Mouse (Mus musculus) layer of hippocampus, adult 9-10 months (tissue): Measurements from ENCODE around the gene Gm8947.
A peak's percentile ranks its signal among the peaks of the same experiment; 100 is the strongest.

ENCODE experiments used
- DNase-seq: peaks from one replicate; pipeline ENCODE4 v3.0.0; 2022; ENCODE audit warnings: low spot score

Gm8947 gene

GRCm38 (mm10) chr1:151224536-151224935, 32.4 kb downstream of the Gm8947 start:
- DNase-seq = no peak

- DNase-seq = no peak
Observed at GRCm38 (mm10) chr1:151227506-151227905, 35.3 kb downstream of the Gm8947 start.

- DNase-seq = no peak
Observed at GRCm38 (mm10) chr1:151228320-151228989, 36.3 kb downstream of the Gm8947 start.

- no peak for DNase-seq
Observed at GRCm38 (mm10) chr1:151232346-151232745, 40.2 kb downstream of the Gm8947 start.

- no peak for DNase-seq
Observed at GRCm38 (mm10) chr1:151233756-151234155, 41.6 kb downstream of the Gm8947 start.

GRCm38 (mm10) chr1:151235574-151235973, 43.4 kb downstream of the Gm8947 start:
- DNase-seq = no peak

GRCm38 (mm10) chr1:151236141-151236930, 44.2 kb downstream of the Gm8947 start:
- peak; percentile 18 for DNase-seq

GRCm38 (mm10) chr1:151237780-151238179, 45.6 kb downstream of the Gm8947 start:
- DNase-seq = no peak

- no peak for DNase-seq
Observed at GRCm38 (mm10) chr1:151243332-151243731, 51.2 kb downstream of the Gm8947 start.
